Mouse (Mus musculus) forebrain, postnatal 0 days (tissue): Measurements from ENCODE around the gene Sdccag8. TPM values are rescaled to one million over a fixed set of nuclear protein-coding genes. Genes with fewer than 3 reads are reported as not detected.
A peak's percentile ranks its signal among the peaks of the same experiment; 100 is the strongest.

Experiments
- ATAC-seq: fragments of 200-750 bp; cut with Nextera tagmentation; 2 replicates; pipeline ENCODE4 v1.8.0; 2017; ENCODE audit warnings: mild to moderate bottlenecking, moderate library complexity
- DNase-seq: peaks from one replicate; pipeline ENCODE4 v3.0.0-alpha.2; 2015
- H3K27ac ChIP-seq: fragments of 300-500 bp; sonication (generic); 2 replicates; pipeline ENCODE4 v1.5.1; 2014; ENCODE audit warnings: low read depth, mild to moderate bottlenecking, antibody characterized with exemption, low read length, moderate library complexity, mixed read lengths
- H3K27me3 ChIP-seq: fragments of 300-500 bp; sonication (generic); 2 replicates; pipeline ENCODE4 v1.6.1; 2014; ENCODE audit warnings: mild to moderate bottlenecking, low read length, mixed read lengths; ENCODE audit not compliant: insufficient read depth
- H3K36me3 ChIP-seq: fragments of 300-500 bp; sonication (generic); 2 replicates; pipeline ENCODE4 v1.6.1; 2014; ENCODE audit warnings: mild to moderate bottlenecking, moderate library complexity; ENCODE audit not compliant: insufficient read depth
- H3K4me1 ChIP-seq: fragments of 300-500 bp; sonication (generic); 2 replicates; pipeline ENCODE4 v1.6.1; 2014; ENCODE audit warnings: antibody characterized with exemption; ENCODE audit not compliant: insufficient read depth
- H3K4me2 ChIP-seq: fragments of 300-500 bp; sonication (generic); 2 replicates; pipeline ENCODE4 v1.6.1; 2014; ENCODE audit warnings: low read depth, mild to moderate bottlenecking, moderate library complexity
- H3K4me3 ChIP-seq: fragments of 300-500 bp; sonication (generic); 2 replicates; pipeline ENCODE4 v1.5.1; 2014; ENCODE audit warnings: low read depth, low read length, mixed read lengths
- H3K9ac ChIP-seq: fragments of 300-500 bp; sonication (generic); 2 replicates; pipeline ENCODE4 v1.6.1; 2014; ENCODE audit warnings: mild to moderate bottlenecking
- H3K9me3 ChIP-seq: fragments of 300-500 bp; sonication (generic); 2 replicates; pipeline ENCODE4 v1.6.1; 2016; ENCODE audit warnings: low read length
- CTCF ChIP-seq: sonication (generic); IDR thresholded peaks from 2 replicates; pipeline ENCODE4 v1.5.1; 2016; ENCODE audit warnings: antibody characterized with exemption, control low read depth, low read depth
- WGBS: fragments of 180-500 bp; shearing (Covaris S2); extraction: QIAGEN DNeasy Blood & Tissue Kit; methylation state at CpG from one replicate; pipeline ENCODE4 v1.1.7; 2014; 5-methylcytosine and 5-hydroxymethylcytosine counted together
- polyA plus RNA-seq: library from polyadenylated mRNA; unstranded; fragments of >200 nt; fragmentation: Nextera tagmentation; extraction: Ambion mirVana; gene quantifications from 2 replicates; pipeline ENCODE4 v1.2.1, GENCODE M21; 2015
- total RNA-seq: library from RNA; depleted of rRNA; stranded (reverse); fragments of >200 nt; gene quantifications from 2 replicates; pipeline ENCODE4 v1.2.3, GENCODE M21; 2014

Gene Sdccag8
- total and polyA plus RNA-seq, 2 experiments from 2014 or later: 14.0 to 32.8 TPM

DNA sequence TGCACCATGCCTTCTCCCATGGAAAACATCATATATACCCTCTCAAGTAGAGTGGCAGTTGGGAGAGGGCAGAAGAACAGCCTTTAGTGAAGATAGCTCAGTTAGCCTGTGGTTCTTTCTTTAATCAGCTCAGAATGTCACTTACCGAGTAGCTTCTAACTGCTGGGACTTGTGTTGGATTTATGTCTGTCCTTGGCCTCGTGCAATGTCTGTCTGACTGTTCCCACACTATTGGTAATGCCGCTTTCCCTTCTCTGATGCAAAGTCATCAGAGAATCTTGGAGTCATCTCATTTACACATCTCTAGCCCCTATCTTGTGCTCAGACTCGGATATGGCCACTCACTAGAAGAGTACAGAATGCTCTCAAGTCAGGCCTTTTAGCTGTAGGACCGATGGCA, 128.7 kb downstream of the Sdccag8 start:
- Histone ChIP-seq H3K4me2 (no peak overlapping the region), H3K4me3 (no peak overlapping the region), H3K9me3 (no peaks in the 10 kb centered on the region), H3K36me3 (no peaks in the 10 kb centered on the region), H3K27ac (0 out of 2 replicates have a peak overlapping the region, but pooled peaks have one; percentile 15), H3K4me1 (peaks cover 17% of the 10 kb centered on the region), H3K9ac (no peak overlapping the region), H3K27me3 (no peaks in the 10 kb centered on the region)
- ATAC-seq: no peak
- WGBS: 89% methylated on average over 5 of the region's 5 CpGs
- DNase-seq: no peak
- no peak for TF ChIP-seq CTCF

DNA sequence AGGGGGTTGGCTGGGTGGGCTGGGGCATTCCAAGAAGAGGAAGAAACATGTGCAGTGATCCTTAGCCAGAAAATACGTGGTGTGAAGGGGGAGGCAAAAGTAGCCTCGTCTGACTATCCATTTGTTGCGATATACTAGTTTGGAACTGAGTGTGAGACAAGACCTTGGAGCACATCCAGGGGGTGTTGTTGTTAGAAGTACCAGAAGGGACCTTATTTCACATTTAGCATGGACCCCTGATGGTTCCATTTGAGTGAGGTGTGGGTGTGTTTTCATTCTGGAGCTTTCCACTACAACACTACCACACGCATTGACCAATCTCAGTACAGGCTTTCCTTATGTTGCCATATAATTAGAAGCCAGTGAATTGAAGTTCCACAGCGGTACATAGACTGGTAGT, 129.5 kb downstream of the Sdccag8 start:
- ATAC-seq (peak; percentile 27), DNase-seq (no peak)
- Histone ChIP-seq H3K36me3 (no peaks in the 10 kb centered on the region), H3K27me3 (no peaks in the 10 kb centered on the region), H3K4me2 (no peak overlapping the region), H3K27ac (peak overlapping the region; percentile 67), H3K4me1 (peaks cover 20% of the 10 kb centered on the region), H3K4me3 (no peak overlapping the region), H3K9ac (no peak overlapping the region), H3K9me3 (no peaks in the 10 kb centered on the region)
- TF ChIP-seq CTCF: no peak
- WGBS: 56% methylated on average over 5 of the region's 5 CpGs

DNA sequence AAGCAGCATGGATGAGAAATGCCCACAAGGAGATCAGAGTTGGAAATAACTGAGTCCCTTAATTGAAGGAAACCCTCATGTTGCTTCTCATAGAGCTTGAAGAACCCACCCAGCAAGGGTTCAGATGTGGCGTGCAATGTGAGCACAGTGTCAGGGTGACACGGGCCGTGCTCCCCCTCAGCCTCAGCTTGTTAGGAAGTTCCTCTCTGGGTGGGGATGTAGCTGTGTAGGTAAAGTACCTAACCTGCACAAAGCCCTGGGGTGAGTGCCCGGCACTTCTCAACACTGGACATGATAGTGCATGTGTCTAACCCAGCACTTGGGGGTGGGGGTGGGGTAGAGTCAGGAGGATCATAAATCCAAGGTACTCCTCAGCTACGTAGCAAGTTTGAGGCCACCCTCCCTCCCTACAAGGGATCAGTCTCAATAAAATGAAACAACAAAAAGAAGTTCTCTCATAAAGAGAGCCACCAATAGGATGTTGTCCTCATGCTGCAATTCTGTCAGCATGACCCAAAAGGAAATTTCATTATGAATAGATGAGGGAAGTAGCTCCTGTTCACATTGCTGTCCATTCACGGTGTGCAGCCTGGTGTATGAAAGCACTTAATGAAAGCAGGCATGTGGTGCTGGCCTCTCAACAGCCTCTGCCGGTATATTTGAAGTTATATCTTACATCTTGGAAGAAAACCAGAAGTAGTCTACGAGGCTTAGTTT, 130.2 kb downstream of the Sdccag8 start:
- no peak for ATAC-seq
- 48% methylated on average over 8 of the region's 8 CpGs for WGBS

DNA sequence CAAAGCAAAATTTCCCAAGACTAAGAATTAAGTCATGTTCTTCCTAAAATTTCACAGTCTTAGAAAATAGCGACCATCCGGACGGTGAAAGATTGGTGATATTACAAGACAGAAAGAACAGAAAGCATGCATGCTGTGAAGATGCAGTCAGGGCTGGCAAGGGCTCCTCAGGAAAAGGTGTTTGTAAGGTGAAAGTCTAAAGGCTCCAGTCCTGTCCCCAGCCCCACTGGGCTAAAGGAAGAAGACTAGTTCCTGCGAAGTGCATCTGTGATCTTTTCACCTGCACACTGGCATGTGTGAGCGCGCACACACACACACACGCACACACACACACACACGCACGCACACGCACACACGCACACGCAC, 130.7 kb downstream of the Sdccag8 start:
- TF ChIP-seq CTCF: no peak
- Histone ChIP-seq H3K4me3 (no peak overlapping the region), H3K27ac (peak overlapping the region; percentile 67), H3K4me2 (no peak overlapping the region), H3K9me3 (no peaks in the 10 kb centered on the region), H3K4me1 (peaks cover 24% of the 10 kb centered on the region), H3K36me3 (no peaks in the 10 kb centered on the region), H3K9ac (no peak overlapping the region), H3K27me3 (no peaks in the 10 kb centered on the region)
- 67% methylated on average over 12 of the region's 12 CpGs for WGBS
- no peak for ATAC-seq
- no peak for DNase-seq

More for the DNA sequence above, 130.2 kb downstream of the Sdccag8 start:
- no peaks in the 10 kb centered on the region for H3K36me3 ChIP-seq
- H3K27ac ChIP-seq: peak overlapping the region; percentile 67
- H3K9me3 ChIP-seq: no peaks in the 10 kb centered on the region
- H3K4me1 ChIP-seq: peaks cover 21% of the 10 kb centered on the region
- H3K9ac ChIP-seq: no peak overlapping the region
- no peak overlapping the region for H3K4me2 ChIP-seq
- H3K27me3 ChIP-seq: no peaks in the 10 kb centered on the region
- no peak for TF ChIP-seq CTCF
- DNase-seq: no peak
- no peak overlapping the region for H3K4me3 ChIP-seq

- peak overlapping the region; percentile 6; the same call in 1 of the 2 replicates for H3K4me2 ChIP-seq
- TF ChIP-seq CTCF: no peak
- H3K27ac ChIP-seq: peak overlapping the region; percentile 87
- H3K9ac ChIP-seq: peak overlapping the region; percentile 19; the same call in 1 of the 2 replicates
- peaks cover 21% of the 10 kb centered on the region for H3K4me1 ChIP-seq
- H3K4me3 ChIP-seq: no peak overlapping the region
- 16% methylated on average over 11 of the region's 11 CpGs for WGBS
- H3K27me3 ChIP-seq: no peaks in the 10 kb centered on the region
- no peaks in the 10 kb centered on the region for H3K36me3 ChIP-seq
- peak; percentile 68 for ATAC-seq
- DNase-seq: peak; percentile 77
- no peaks in the 10 kb centered on the region for H3K9me3 ChIP-seq
These were observed 131.8 kb downstream of the Sdccag8 start for GRCm38 (mm10) chr1:176946031-176946795.

GRCm38 (mm10) chr1:176946796-176947181, 132.3 kb downstream of the Sdccag8 start:
- Histone ChIP-seq H3K9me3 (no peaks in the 10 kb centered on the region), H3K27ac (peak overlapping the region; percentile 87), H3K27me3 (no peaks in the 10 kb centered on the region), H3K9ac (peak overlapping the region; percentile 23; the same call in 1 of the 2 replicates), H3K4me3 (no peak overlapping the region), H3K4me2 (peak overlapping the region; percentile 6; the same call in 1 of the 2 replicates), H3K4me1 (peaks cover 21% of the 10 kb centered on the region), H3K36me3 (no peaks in the 10 kb centered on the region)
- 12% methylated on average over 7 of the region's 7 CpGs for WGBS
- DNase-seq: peak; percentile 78
- no peak for TF ChIP-seq CTCF
- ATAC-seq: peak; percentile 63

DNA sequence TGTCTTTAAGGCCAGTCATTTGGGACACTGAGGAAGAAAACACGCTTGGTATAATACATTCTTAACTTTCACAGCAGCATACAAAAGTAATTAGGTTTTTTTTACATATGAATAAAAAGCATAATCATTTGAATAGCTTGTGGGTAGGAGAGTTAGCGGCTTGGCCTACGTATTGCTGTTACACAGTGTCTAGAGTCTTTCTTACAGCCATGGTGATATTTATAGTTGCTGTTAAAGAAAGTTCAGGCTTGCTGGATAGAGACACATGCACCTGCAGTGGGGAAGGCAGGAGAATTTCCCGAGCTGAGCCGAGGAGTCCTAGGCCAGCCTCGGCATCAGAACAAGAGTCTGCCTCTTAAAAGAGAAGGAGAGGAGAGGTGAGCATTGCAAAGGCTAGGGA, 134.4 kb downstream of the Sdccag8 start:
- Histone ChIP-seq H3K4me2 (no peak overlapping the region), H3K9me3 (no peaks in the 10 kb centered on the region), H3K9ac (0 out of 2 replicates have a peak overlapping the region, but pooled peaks have one; percentile 10), H3K27ac (peak overlapping the region; percentile 80), H3K27me3 (no peaks in the 10 kb centered on the region), H3K4me1 (peaks cover 21% of the 10 kb centered on the region), H3K4me3 (no peak overlapping the region), H3K36me3 (no peaks in the 10 kb centered on the region)
- DNase-seq (no peak), ATAC-seq (no peak)
- no peak for TF ChIP-seq CTCF
- 17% methylated on average over 6 of the region's 6 CpGs for WGBS
